14 mouse cellular contexts compared by ENCODE assay signal in the genomic region with DNA sequence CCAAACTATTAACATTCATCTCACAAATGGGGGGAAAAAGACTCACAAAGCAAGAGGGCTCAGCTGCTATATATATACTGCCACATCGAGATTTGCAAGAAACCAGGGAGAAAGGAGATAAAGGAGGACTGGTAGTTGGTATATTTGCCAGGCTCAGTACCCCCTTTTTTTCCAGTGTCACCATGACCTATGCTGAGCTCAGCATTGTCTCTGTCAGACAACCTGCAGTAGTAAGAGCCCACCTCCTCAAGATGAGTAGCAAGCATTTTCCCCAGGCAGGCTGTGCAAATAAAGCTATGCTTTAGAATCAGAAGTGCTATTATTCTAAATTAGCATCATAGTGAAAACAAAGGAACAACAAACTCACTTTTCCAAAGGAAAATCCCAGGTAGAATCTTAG. TPM values are rescaled to one million over a fixed set of nuclear protein-coding genes. Genes with fewer than 3 reads are reported as not detected.
DNase-seq lines count a peak whose midpoint lies in the region; ATAC-seq and TF ChIP-seq lines count a peak whose summit lies in the region.
"Had no signal": no experiment of that assay in that cellular context is flagged by ENCODE, and none has a peak within 500 bp of the region (broad histone marks: within the 10 kb centered on the region; RNA-seq: fewer than 3 reads in every experiment).

No protein-coding gene starts in this region.

- H3K9ac ChIP-seq in forebrain, embryonic 13.5 days = peak overlapping the region; percentile 75
- peak overlapping the region; percentile 64 for H3K9ac ChIP-seq in midbrain, postnatal 0 days (replicated peaks; ENCODE audit: low read length, poor library complexity, severe bottlenecking)
- H3K9ac ChIP-seq: lung, embryonic 15.5 days had no signal

- ATAC-seq in frontal cortex, adult (ENCODE audit: low TSS enrichment) = 0 out of 2 replicates have a peak, but pooled peaks have one; percentile 29
- peak; percentile 65 for ATAC-seq in forebrain, embryonic 13.5 days
- ATAC-seq in midbrain, postnatal 0 days (ENCODE audit: low FRiP score) = peak; percentile 77; the same call in 1 of the 2 replicates
- ATAC-seq in megakaryocyte-erythroid progenitor cell, adult 5-6 weeks (replicated peaks; ENCODE audit: low FRiP score, low TSS enrichment, poor library complexity, severe bottlenecking) = no peak

- peak overlapping the region; percentile 43 for H3K4me3 ChIP-seq in forebrain, embryonic 13.5 days
- peak overlapping the region; percentile 42 for H3K4me3 ChIP-seq in limb, embryonic 10.5 days
- peak overlapping the region; percentile 43 for H3K4me3 ChIP-seq in midbrain, postnatal 0 days (ENCODE audit: low read depth, low read length)
- H3K4me3 ChIP-seq: lung, embryonic 15.5 days had no signal

- intact Hi-C loops in heart, postnatal 36 days (cut with DNase I) = no loop called here

- no peaks in the 10 kb centered on the region for H3K9me3 ChIP-seq in forebrain, embryonic 13.5 days (replicated peaks)
- no peaks in the 10 kb centered on the region for H3K9me3 ChIP-seq in limb, embryonic 10.5 days (replicated peaks)
- H3K9me3 ChIP-seq in midbrain, postnatal 0 days (ENCODE audit: low read length) = no peaks in the 10 kb centered on the region
- H3K9me3 ChIP-seq: lung, embryonic 15.5 days had no signal

- H3K4me1 ChIP-seq in forebrain, embryonic 13.5 days = 0 out of 2 replicates have a peak, but pooled peaks cover 3% of the 10 kb centered on the region
- no peaks in the 10 kb centered on the region; the same call in 1 of the 2 replicates for H3K4me1 ChIP-seq in limb, embryonic 10.5 days
- no peaks in the 10 kb centered on the region for H3K4me1 ChIP-seq in midbrain, postnatal 0 days (ENCODE audit: insufficient read depth, low read length)
- H3K4me1 ChIP-seq: lung, embryonic 15.5 days had no signal

- no peak for DNase-seq in frontal cortex, postnatal 14 days (ENCODE audit: low spot score in 2 of 2)
- DNase-seq in limb, embryonic 10.5 days (ENCODE audit: low spot score) = no peak
- peak; percentile 19 for DNase-seq in midbrain, postnatal 0 days (ENCODE audit: low spot score)
- no peak for DNase-seq in heart, postnatal 36 days
- no peak for DNase-seq in layer of hippocampus, postnatal 10 days (ENCODE audit: low spot score in 2 of 2)
- DNase-seq: heart, adult 11 months; heart, postnatal 14 days; kidney, postnatal 25 days had no signal

- H3K27me3 ChIP-seq in forebrain, embryonic 13.5 days = no peaks in the 10 kb centered on the region
- peaks cover 50% of the 10 kb centered on the region for H3K27me3 ChIP-seq in limb, embryonic 10.5 days (ENCODE audit: low read depth, poor library complexity, severe bottlenecking)
- no peaks in the 10 kb centered on the region for H3K27me3 ChIP-seq in midbrain, postnatal 0 days (ENCODE audit: insufficient read depth, low read length)
- H3K27me3 ChIP-seq: lung, embryonic 15.5 days had no signal

- WGBS in forebrain, embryonic 13.5 days = 44% methylated on average over 1 of the region's 1 CpGs
- WGBS in limb, embryonic 10.5 days = 71% methylated on average over 1 of the region's 1 CpGs
- 29% methylated on average over 1 of the region's 1 CpGs for WGBS in midbrain, postnatal 0 days

- H3K36me3 ChIP-seq in forebrain, embryonic 13.5 days (ENCODE audit: poor library complexity, severe bottlenecking) = no peaks in the 10 kb centered on the region
- no peaks in the 10 kb centered on the region for H3K36me3 ChIP-seq in limb, embryonic 10.5 days
- no peaks in the 10 kb centered on the region for H3K36me3 ChIP-seq in midbrain, postnatal 0 days (ENCODE audit: insufficient read depth, low read length)
- H3K36me3 ChIP-seq: lung, embryonic 15.5 days had no signal

- H3K27ac ChIP-seq in forebrain, embryonic 13.5 days = peak overlapping the region; percentile 95
- peak overlapping the region; percentile 72 for H3K27ac ChIP-seq in limb, embryonic 10.5 days
- peak overlapping the region; percentile 81 for H3K27ac ChIP-seq in midbrain, postnatal 0 days (ENCODE audit: low read depth, low read length)
- H3K27ac ChIP-seq: lung, embryonic 15.5 days; stomach, postnatal 0 days had no signal

- H3K4me2 ChIP-seq in forebrain, embryonic 13.5 days = peak overlapping the region; percentile 53
- peak overlapping the region; percentile 29; the same call in 1 of the 2 replicates for H3K4me2 ChIP-seq in midbrain, postnatal 0 days (ENCODE audit: low read depth, low read length, poor library complexity, severe bottlenecking)
- H3K4me2 ChIP-seq: lung, embryonic 15.5 days had no signal

- no peak for TF ChIP-seq CTCF in midbrain, postnatal 0 days (IDR thresholded peaks at IDR 0.05)

RNA-seq across cellular contexts. Expression of a gene that starts 0.6 kb away (rescaled TPM):
- polyA plus RNA-seq in forebrain, embryonic 13.5 days (2015; fragmentation: Nextera tagmentation; extraction: Ambion mirVana) = 196 and 206 TPM in 2 replicates
- polyA plus RNA-seq in limb, embryonic 10.5 days (2016; fragmentation: Nextera tagmentation; extraction: Ambion mirVana) = 11.0 and 15.4 TPM in 2 replicates
- 245 and 363 TPM in 2 replicates for total RNA-seq in midbrain, postnatal 0 days (2014; rRNA removed)
- polyA plus RNA-seq in midbrain, postnatal 0 days (2015; fragmentation: Nextera tagmentation; extraction: Ambion mirVana) = 112 and 134 TPM in 2 replicates
- not detected for total RNA-seq in heart, postnatal 36 days (2021)
- not detected in 2 replicates for total RNA-seq in megakaryocyte-erythroid progenitor cell, adult 5-6 weeks (2014; fragmentation: Nextera tagmentation)
- not detected in 2 replicates for total RNA-seq in megakaryocyte-erythroid progenitor cell, adult 5-6 weeks (2017)
- 100 to 1,000 TPM; 158 to 179 TPM for total RNA-seq in layer of hippocampus, postnatal 10 days (2021)
- total RNA-seq: ES-E14; heart, postnatal 14 days had no signal

Comparison
In these comparisons a context has a peak if more than half of its experiments do, and no peak if none do; other contexts are left out.
1. RNA of a gene that starts 0.6 kb away (total RNA-seq): 245 to 363 TPM in midbrain, postnatal 0 days and 158 to 179 TPM in layer of hippocampus, postnatal 10 days; not detected in megakaryocyte-erythroid progenitor cell, adult 5-6 weeks and not detected in heart, postnatal 36 days; every median in the first group is over 100 times any median in the second.
2. Peak in every context shown above with its lines, with median percentiles within 50 percentile points of each other: H3K27ac ChIP-seq and H3K4me3 ChIP-seq.